Mouse (Mus musculus): ENCODE measurements around the gene Sorcs3.

The Sorcs3 gene

GRCm38 (mm10) chr19:48706267-48706923 lies 500.6 kb downstream of the Sorcs3 start:
- 50% methylated on average over 1 of the region's 1 CpGs for WGBS

DNA sequence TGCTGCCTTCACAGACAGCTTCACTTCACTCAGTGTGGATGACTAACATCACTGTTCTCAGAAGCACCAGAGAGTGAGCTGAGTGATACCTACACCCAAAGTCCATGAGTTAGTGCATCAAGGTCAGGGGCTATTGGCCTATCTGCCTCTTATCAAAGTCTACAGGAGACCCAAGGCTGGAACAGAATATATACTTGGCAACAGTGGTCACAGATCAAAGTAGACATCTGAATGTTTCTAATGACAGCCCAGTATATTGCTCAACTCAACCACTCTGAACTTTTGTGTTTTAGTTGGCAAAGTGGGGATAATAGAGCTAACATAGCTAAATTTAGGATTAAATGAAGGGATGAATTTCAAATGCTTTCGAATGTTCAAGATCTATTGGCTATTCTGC lies 501.1 kb downstream of the Sorcs3 start:
- WGBS, result 78% methylated on average over 1 of the region's 1 CpGs

DNA sequence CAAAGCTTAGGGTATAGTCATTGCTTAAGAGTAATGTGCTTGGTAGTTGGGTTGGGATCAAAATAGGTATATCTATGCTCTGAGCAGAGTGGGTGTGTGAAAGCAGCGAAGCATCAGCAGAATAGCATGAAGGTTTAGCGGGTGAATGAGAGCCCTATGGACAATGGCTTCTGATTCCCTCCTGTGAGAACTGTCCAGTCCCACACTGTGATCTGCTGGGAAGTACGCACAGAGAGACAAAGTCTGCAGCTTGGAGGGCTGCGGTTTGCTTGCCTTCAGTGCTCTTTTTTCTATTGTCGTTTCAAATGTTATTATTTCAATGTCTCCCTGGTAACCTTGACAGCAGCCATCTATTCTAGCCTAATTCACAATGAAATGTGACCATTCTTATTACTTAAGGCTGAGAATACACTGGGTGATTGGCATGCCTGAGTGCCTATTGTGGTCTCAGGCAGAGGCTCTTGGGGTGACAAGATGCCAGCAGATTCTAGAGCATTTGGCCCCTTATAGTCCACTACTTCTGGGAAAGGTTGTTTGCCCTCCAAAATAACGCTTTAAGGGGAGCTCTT lies 520.1 kb downstream of the Sorcs3 start:
- 58% methylated on average over 6 of the region's 6 CpGs for WGBS

- WGBS, result 50% methylated on average over 3 of the region's 3 CpGs
These were observed 521.2 kb downstream of the Sorcs3 start for GRCm38 (mm10) chr19:48727048-48727447.

DNA sequence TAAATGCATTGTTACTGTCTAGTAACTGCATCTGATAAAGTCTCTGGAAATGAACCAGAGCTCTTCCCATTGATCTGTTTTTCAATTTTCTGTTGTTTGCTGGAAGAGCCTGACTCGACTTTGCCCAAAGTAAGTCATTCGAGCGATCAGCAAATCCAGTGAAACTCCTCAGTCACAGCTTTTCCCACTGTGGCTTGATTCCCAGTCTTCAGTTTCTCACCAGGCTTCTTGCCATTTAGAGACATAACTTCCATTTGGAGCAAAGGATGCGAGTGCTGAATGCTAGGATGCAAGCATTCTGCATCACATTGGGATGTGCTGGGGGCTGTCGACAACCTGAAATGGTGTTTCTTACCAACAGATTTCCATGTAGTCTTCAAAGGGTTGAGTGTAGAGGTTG lies 521.8 kb downstream of the Sorcs3 start:
- 49% methylated on average over 5 of the region's 5 CpGs for WGBS

- WGBS, result 80% methylated on average over 10 of the region's 10 CpGs
These were observed 525.9 kb downstream of the Sorcs3 start for GRCm38 (mm10) chr19:48731731-48732130.

DNA sequence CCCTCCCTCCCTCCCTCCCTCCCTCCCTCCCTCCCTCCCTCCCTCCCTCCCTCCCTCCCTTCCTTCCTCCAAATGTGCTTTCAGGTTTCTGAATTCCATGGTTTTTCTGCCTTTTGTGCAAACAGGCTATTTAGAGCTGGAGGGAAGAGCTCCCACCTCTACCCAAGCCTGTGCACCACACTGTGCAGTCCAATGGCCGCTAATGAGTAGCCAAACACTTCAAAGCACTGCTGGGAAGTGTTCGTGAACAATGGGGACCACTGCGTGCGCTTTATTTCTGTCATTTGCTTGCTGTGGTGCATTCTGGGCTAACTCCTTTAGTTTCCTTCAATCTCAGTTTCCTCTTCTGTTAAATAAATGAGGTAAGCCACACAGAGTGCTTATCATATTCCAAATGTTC lies 528.5 kb downstream of the Sorcs3 start:
- 75% methylated on average over 4 of the region's 4 CpGs for WGBS

GRCm38 (mm10) chr19:48737554-48737953 lies 531.7 kb downstream of the Sorcs3 start:
- 47% methylated on average over 2 of the region's 2 CpGs for WGBS

DNA sequence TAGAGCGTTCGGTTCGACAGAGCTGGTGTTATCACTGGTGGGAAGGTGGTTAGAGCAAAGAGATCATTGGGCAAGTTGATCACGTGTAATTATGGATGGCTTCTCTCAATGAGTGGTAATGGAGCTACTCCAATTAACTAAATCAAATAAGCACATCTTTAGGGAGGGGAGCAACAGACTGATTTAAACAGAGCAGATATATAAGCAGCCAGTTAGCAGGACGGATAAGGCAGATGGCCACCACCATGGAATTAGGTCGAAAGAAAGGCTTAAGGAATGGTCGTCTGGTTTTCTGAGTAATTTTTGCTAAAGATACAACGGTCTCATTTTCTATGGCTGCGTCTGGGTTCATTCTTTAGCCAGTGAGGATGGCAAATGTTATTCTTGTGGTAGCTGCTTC lies 549.3 kb downstream of the Sorcs3 start:
- 88% methylated on average over 9 of the region's 9 CpGs for WGBS

- WGBS, result 70% methylated on average over 6 of the region's 6 CpGs
These were observed 551.0 kb downstream of the Sorcs3 start for GRCm38 (mm10) chr19:48756831-48757230.

- 85% methylated on average over 2 of the region's 2 CpGs for WGBS
These were observed 560.7 kb downstream of the Sorcs3 start for GRCm38 (mm10) chr19:48766524-48766923.

GRCm38 (mm10) chr19:48771565-48771964 lies 565.7 kb downstream of the Sorcs3 start:
- WGBS, result 62% methylated on average over 2 of the region's 2 CpGs

GRCm38 (mm10) chr19:48779095-48779765 lies 573.4 kb downstream of the Sorcs3 start:
- WGBS, result 87% methylated on average over 3 of the region's 3 CpGs

DNA sequence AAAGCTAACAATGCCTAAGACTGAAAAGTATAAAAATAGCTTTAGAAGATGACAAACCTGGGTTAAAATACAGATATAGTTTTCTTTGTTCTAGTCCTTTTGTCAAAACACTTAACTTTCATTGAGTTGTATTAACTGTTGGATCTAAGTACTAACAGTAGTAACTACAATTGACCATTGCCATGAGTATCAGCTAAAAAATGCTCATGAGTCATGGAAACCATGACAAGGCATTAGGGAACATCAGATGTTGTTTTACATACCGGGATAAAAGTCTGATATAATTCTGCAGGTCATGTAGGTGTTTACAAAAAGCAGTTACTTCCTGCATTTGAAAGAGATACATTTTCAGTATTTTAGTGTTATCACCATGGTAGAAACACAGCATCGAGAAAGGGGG lies 575.0 kb downstream of the Sorcs3 start:
- WGBS, result 79% methylated on average over 2 of the region's 2 CpGs

- WGBS, result 68% methylated on average over 7 of the region's 7 CpGs
These were observed 576.3 kb downstream of the Sorcs3 start for GRCm38 (mm10) chr19:48782024-48782721.

GRCm38 (mm10) chr19:48787269-48787668 lies 581.4 kb downstream of the Sorcs3 start:
- WGBS, result 50% methylated on average over 4 of the region's 4 CpGs

- 69% methylated on average over 6 of the region's 6 CpGs for WGBS
These were observed 598.7 kb downstream of the Sorcs3 start for GRCm38 (mm10) chr19:48804546-48804945.

DNA sequence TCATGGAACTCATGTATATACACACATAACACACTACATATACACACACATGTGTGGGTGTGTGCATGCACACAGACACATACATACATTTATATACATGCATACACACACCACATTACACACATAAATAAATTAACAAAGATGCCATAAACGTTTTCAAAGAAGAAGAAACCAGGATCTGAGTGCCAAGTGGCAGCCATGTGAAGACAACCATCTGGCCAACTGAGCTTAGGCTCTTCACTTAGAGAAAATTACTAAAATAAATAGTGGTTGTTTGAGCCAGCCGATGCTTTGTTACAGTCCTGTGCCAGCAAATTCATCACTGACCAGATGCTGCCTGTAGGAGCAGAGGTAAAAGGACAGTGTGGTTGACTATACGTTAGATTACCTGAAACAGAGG lies 605.7 kb downstream of the Sorcs3 start:
- 43% methylated on average over 3 of the region's 3 CpGs for WGBS

GRCm38 (mm10) chr19:48813823-48814222 lies 608.0 kb downstream of the Sorcs3 start:
- 90% methylated on average over 4 of the region's 4 CpGs for WGBS

DNA sequence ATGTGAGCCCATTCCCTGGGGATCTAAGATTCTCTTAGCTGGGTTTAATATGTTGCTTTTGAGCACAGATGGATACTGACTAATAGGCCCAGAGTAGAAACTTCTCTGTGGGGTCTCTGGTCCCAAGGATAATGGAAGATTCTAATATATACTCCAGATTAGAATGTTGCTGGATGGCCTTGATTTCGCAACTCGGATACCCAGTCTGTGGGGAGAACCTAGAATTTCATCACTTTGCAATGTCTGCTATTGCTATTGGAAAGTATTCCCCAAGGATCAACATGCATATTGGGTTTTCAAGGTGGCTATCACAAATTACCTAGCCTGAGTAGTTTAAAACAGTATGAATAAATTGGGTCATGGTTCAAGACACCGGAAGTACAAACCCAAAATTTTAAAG lies 609.2 kb downstream of the Sorcs3 start:
- 95% methylated on average over 3 of the region's 3 CpGs for WGBS

GRCm38 (mm10) chr19:48820493-48821282 lies 614.9 kb downstream of the Sorcs3 start:
- 41% methylated on average over 5 of the region's 5 CpGs for WGBS

GRCm38 (mm10) chr19:48821283-48821715 lies 615.5 kb downstream of the Sorcs3 start:
- 61% methylated on average over 3 of the region's 3 CpGs for WGBS

All from cerebral cortex, adult 2 months (tissue).